Mouse (Mus musculus): ENCODE data around the gene Dynlt1f.
"Not testable (repeated sequence)": the region's sequence is repeated elsewhere in the genome, so short reads cannot be mapped to it uniquely, and the experiment has no call there.

Gene Dynlt1f

DNA sequence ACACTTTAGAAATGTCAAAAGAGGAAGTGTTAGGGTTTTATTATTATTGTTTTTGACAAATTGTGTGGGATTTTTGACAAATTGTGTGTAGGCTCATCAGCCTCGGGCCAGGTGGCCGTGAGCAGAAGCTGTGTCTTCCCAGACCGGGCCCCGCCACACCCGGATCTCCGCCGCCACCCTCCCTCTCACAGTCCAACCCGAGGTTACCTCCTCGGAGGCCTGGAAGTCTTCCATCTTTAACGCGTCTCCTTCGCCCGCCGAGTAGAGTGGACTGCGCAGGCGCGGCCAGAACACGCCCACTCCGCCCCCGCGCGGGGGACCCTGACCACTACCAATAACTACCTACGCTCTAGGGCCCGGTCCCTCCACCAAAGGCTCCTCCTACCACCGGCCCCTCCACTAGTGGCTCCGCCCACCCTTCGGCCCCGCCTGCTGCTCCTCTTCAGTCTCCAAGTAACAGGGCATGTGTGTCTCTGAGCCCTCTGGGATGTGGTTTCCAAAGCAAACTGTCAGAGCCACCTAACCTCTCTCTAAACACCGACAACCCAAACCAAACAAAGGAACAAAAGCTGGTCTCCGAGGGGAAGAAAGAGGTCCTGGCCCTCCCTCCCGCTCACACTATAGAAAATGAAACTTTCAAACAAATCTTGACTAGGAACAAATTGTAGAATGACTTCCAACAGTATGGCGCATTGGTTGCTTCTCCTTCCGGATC lies at the start of gene Dynlt1f:
Dynlt1f (minus strand) TSS at position 334 of the 715 bp plus-strand sequence.
- in situ Hi-C loops (cut with MboI; ENCODE audit: unreplicated experiment in 2 of 2), result not testable (repeated sequence)

DNA sequence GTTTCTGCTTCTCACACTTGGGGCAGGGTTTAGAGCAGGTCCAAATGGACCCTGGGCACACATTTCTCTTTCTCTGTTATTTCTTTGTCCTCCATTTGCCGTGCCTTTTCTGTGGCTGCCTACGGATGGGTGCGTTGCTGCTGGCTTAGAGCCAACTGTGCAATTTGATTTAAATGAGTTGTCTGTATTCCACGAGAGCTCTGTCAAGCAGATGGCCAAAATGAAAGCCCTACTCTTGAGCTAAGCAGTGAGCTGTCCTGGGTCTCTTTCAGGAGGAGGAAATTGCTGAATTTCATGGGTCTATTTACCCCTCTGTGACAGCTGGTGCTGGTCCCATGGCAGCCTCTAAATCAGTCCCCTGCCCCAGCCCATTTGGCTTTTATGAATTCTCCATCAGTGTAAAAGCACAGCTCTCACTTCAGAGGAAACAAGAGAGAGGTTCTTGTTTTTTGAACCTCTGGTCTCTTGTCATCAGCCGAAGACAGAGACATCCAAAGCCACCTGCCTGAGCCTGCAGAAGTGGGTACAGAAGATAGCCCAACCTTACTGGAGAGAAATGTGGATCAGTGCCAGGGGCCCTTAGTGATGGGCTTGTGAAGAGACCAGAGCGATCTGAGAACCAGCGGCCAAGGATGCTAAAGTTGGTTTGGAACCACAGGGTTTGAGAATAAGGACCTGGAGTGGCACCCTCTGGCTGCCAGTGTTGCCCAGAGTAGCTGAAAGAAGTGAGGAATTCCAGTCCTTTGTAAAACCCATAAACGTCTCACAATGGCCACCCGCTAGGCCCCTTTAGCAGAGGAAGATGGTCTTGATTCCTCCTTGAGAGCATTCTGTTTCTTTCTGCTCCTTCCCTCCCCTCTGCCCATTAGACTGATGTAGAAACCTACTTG lies 47.9 kb upstream of the Dynlt1f start:
- in situ Hi-C loops (cut with MboI; ENCODE audit: unreplicated experiment in 2 of 2), result not testable (repeated sequence)

DNA sequence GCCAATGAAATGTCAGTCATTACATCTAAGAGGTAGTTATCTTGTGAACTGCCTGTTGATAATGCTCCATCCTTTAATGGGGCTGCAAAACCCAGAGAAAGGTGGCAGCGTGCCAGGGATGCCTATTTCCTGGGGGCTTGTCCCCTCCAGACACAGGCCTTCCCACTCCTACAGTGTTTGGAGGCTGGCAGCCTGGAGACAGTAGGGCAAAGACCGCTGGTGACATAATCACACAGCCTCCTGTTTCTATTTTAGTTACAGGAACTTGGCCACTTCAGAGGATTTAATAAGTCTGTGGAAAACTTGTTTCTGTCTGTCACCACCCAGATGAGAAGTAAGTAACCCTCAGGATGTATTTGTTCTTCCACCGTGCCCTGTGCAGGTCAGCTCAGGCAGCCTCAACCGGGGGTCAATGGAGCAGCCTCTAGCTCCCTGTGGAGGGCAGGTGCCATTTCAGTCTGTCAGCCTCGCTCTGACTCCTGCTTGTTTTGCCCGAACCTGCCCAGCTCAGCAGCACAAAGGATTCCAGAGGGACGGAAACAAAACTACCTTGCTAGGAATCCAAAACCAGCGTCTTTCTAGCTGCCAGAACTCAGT lies 47.0 kb upstream of the Dynlt1f start:
- in situ Hi-C loops (cut with MboI; ENCODE audit: unreplicated experiment in 2 of 2), result not testable (repeated sequence)

DNA sequence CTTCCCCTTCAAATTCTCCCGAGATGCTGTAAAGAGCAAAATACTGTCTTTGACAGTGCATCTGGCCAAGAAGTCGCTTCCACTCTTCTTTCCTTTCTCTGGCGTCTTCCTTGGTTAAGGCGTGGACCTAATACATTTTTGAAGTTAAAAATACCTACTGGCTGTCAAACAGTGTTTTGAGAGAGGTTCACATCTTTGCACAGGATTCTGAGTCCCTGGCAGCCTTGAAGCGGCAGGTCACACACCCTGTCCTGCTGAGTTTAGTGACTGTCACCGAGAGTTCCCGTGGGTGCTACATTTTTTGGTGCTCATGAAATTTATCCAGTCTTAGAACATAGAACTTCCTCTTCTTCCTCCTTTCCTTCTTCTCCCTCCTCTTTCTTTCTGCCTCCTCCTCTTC lies 44.4 kb upstream of the Dynlt1f start:
- in situ Hi-C loops (cut with MboI; ENCODE audit: unreplicated experiment in 2 of 2), result not testable (repeated sequence)

DNA sequence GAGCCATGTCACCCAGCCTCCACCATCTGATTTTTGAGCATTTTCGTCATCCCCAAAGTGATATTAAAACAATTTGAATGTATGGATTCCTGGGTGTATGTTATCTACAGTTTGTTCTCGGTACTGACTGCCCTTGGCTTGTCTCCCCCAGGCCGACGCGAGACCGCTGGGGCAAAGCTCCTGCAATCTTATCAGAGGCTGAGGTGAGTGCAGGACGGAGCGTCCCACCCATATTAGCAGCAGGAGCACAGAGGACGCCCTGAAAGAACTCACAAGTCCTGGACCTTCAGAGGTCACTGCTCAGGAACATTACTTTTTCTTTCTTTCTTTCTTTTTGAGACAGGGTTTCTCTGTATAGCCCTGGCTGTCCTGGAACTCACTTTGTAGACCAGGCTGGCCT lies 43.8 kb upstream of the Dynlt1f start:
- in situ Hi-C loops (cut with MboI; ENCODE audit: unreplicated experiment in 2 of 2), result loop anchor here in 1 of 2 experiments (10.0 kb wide), 1 partner anchor 195 kb away; no protein-coding TSS in a partner anchor

DNA sequence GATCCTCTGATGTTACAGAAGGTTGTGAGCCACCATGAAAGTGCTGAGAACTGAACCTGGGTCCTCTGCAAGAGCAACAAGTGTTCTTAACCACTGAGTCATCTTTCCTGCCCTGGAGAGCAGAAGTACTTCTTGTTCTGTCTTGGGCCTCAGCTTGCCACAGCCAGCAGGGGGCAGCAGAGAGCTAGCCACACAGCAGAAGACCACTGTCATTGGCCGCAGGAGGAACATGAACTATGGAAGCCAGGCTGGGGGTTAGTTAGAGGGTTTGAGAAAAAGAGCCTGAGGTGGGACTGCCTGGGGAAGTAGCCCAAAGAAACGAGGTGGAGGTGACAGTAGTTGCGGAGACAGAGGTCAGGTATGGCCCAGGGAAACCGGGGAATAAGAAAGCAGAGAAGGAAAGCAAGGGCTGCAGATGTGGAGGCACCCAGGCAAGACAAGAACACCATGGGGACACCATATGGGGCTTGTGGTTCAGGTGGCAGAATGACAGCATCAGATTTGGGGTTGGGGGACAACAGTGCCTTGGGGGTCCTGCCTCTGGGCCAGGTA lies 41.6 kb upstream of the Dynlt1f start:
- in situ Hi-C loops (cut with MboI; ENCODE audit: unreplicated experiment in 2 of 2), result loop anchor here in 1 of 2 experiments (10.0 kb wide), 1 partner anchor 198 kb away; no protein-coding TSS in a partner anchor

DNA sequence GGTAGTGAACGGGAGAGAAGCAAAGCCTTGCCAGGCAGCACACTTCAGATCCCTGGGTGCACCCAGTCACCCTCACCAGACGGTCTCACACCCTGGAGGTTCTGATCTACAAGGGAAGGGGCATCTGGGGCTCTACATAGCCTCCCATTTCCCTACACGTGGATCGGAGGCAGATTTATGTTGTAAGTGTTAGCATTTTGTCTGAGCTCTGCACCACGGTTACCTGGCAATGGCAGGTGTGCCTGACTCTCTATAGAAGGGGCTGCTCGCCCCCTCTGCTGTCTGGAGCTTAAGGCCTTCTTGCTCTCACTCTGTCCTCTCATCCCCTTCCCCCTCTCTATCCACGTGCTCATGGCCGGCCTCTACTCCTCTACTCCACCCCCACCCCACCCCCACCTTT lies 40.8 kb upstream of the Dynlt1f start:
- in situ Hi-C loops (cut with MboI; ENCODE audit: unreplicated experiment in 2 of 2), result loop anchor here in 1 of 2 experiments (10.0 kb wide), 1 partner anchor 198 kb away; no protein-coding TSS in a partner anchor

DNA sequence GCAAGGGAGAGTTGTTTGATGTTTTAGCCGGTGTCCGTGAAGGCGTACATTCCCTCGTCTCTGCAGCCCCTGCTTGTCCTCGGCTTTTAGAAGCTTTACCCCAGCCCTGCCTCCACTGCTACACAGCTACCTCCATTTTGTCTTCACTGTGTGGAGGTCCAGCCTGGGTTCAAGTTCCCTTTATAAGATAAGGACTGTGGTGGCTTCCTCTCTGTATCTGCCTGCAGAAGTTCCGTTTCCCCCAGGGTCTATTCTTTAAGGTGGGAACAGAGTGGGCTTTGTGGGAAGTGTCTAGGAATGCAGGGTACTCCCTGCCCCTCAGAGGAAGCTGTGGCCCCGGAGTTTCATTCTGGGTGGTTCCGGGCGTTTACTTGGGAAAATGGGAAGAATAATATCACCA lies 40.0 kb upstream of the Dynlt1f start:
- in situ Hi-C loops (cut with MboI; ENCODE audit: unreplicated experiment in 2 of 2), result loop anchor here in 1 of 2 experiments (10.0 kb wide), 1 partner anchor 199 kb away; no protein-coding TSS in a partner anchor

DNA sequence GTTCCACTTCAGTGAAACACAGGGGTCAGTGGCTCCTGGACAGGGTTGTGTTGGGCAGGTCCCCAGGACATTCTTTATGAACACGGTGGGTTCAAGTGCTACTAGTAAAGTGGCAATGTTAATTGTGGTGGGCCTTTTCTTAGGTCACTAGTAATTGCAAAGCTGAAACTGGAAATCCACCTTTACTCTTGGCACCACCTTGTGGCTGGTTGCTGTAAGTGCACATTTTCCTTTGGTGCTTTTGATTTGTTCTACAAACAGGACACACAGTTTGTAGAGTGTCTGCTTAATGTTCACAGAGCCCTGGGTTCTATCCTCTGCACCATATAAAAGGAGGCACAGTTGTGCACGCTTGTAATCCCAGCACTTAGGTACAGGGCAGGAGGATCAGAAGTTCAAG lies 35.9 kb upstream of the Dynlt1f start:
- in situ Hi-C loops (cut with MboI; ENCODE audit: unreplicated experiment in 2 of 2), result loop anchor here in 1 of 2 experiments (10.0 kb wide), 1 partner anchor 203 kb away; no protein-coding TSS in a partner anchor

DNA sequence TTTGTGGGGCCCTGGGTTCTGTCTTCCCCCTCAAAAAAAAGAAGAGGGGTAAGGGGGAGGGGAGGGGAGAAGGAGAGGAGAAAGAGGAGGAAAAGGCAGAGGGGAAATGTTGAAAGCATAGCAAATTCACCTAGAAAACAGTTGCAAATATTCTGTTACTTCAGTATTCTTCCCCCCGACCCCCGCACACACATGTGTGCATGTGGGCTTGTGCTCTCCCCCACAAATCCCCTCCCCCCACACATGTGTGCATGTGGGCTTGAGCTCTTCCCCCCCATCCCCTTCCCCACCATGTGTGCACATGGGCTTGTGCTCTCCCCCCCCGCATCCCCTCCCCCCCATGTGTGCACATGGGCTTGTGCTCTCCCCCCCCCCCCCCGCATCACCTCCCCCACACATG lies 33.6 kb upstream of the Dynlt1f start:
- in situ Hi-C loops (cut with MboI; ENCODE audit: unreplicated experiment in 2 of 2), result not testable (repeated sequence)

DNA sequence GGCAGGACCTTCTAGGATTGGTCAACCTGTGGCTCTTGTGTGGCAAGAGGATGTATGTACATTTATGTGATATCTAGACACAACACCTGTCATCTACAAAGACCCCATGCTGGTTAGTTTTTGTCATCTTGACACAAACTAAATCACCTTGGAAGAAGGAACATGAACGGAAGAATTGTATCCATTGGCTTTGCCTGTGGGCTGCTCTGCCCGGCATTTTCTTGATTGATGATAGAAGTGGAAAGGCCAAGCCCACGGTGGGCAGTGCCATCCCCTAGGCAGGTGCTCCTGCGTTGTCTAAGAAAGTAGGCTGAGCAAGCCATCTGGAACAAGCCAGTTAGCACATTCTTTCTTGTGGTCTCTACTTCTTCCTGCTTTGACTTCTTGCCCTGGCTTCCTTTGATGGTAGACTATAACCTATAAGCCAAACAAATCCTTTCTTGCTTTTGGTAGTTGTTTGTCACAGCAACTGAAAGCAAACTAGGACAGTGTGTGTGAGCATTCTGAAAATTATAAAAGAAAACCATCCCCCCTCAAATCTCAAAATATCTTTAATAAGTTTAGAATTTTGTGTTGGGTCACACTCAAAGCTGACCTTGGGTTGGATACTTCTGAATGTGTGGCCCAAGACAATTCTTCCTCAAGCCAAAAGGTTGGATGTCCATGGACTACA lies 30.7 kb upstream of the Dynlt1f start:
- in situ Hi-C loops (cut with MboI; ENCODE audit: unreplicated experiment in 2 of 2), result not testable (repeated sequence)

DNA sequence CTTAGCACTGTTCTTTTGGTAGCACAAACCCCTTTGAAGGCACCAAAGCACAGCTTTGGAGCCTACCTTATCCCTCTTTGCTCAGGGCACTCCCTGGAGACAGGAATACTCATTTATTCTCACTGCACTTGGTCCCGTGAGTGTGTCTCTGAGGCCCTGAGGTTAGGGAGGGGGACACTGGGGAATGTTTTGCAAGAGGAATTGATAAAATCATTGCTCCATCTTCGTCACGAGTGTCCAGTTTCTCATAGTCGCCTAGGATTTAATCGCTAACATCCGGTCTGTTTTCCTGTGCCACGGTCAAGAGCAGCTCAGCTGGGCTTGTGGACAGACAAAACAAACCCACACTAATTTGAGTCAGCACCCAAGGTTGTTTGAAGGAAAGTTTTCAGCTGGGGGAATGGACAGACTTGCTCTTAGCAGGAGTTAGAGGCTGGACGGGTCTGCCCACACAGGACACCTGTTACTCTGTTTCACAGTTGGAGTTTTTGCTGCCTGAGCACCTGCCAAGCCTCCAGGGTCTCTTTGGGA lies 29.7 kb upstream of the Dynlt1f start:
- in situ Hi-C loops (cut with MboI; ENCODE audit: unreplicated experiment in 2 of 2), result not testable (repeated sequence)

DNA sequence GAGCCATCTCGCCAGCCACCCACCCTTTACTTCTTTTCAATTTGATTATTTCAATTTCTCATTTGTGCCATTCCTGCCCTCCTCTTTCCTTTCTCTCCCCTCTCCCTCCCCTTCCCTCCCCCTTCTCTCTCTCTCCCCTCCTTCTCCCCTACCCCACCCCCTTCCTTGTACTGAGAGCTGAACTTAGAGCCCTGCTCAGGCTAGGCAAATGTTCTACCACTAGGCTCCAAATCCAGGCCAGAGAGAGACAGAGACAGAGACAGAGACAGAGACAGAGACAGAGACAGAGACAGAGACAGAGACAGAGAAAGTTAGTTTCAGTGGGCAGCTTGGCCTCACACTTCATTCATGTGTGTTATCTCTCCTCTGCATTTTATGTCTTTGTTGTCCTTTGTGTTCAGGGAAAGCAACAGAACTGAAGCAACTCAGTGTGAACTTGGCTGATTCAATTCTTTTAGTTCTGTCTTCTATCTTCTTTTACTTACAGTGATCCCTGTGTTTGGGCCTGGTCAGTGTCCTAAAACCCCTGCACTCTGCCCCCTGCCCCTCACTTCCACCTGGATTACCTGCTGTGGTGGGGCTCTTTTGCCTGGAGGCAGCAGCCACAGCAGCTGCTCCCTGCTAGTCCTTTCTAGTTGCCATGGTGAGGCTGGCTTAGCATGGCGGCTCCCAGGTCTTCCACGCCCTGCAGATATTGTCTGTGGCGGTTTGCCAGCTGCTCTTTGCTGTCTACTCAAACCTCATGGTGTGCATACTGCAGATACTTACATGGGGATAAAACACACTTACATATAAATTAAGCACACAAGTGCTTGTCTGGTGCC lies 29.0 kb upstream of the Dynlt1f start:
- in situ Hi-C loops (cut with MboI; ENCODE audit: unreplicated experiment in 2 of 2), result not testable (repeated sequence)

DNA sequence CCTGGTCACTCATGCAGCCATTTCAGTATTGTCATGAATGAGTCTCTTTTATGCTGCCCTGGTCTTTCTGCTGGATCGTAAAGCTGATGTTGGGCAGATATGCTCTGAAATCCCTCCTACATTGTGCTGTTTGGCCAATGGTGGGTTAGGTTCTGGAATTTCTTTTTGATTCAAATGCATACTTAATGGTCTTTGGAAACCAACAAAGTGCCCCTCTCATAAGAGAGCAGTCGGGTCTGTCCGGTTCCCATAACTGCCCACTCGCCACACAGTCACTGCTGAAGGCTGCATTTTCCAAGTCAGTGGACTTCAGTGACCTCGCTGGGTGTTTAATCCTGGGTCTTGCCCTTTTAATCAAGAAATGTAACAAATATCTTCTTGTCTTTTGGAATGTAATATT lies 28.0 kb upstream of the Dynlt1f start:
- in situ Hi-C loops (cut with MboI; ENCODE audit: unreplicated experiment in 2 of 2), result not testable (repeated sequence)

DNA sequence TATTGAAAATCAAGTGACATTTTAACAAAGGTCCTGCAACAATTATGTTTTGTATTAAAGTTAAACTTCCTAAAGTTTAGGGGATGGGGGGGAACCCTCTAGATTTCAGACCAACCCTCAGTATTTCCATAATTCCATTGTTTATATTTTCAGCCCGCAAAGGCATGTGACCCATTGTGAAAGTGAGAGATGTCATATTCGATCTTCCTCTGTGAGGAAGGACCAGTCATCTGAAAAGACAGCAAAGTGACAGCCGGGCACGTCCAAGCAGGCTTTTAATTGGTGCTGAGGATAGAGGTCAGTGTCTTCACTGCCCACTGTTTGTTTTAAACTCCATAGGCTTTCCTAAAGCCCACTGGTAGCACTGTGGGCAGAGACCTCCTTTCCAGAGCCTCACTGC lies 26.0 kb upstream of the Dynlt1f start:
- in situ Hi-C loops (cut with MboI; ENCODE audit: unreplicated experiment in 2 of 2), result not testable (repeated sequence)

DNA sequence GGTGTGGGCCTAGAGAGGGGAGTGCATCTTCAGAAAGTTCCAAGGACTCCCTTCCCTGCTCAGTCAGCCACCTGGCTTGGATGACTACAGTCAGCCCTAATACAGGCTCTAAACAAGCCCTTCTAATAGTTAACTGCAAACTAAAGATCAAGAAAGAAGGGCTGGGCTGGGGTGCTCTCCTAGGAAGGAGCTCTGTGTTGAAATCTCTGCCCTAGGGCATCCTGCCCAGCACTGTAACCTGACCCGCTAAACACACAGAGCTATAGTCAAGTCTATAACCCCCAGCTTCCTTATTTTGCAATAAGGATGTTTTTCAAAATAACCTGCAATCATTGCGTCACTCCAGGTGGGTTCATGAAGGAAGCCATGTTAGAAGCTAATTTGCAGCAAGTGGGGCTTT lies 22.4 kb upstream of the Dynlt1f start:
- in situ Hi-C loops (cut with MboI; ENCODE audit: unreplicated experiment in 2 of 2), result not testable (repeated sequence)

DNA sequence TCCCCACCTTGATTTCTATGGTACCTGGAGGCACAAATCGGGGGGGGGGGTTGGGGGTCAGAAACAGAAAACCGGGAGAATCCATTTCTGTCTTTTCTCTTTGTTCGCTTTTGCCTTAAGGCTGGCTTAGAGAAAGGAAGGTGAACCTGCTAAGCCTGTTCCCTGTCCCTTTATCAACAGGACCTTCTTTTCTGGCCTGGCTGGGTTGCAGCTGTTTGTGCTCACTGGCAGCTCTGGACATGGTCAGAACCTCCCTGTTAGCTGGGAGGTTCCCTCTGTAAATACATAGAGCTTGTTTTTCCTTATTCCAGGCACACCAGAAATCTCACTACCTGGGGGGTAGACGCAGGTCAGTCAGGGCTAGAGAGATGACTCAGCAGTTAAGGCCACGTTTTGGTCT lies 18.6 kb upstream of the Dynlt1f start:
- in situ Hi-C loops (cut with MboI; ENCODE audit: unreplicated experiment in 2 of 2), result not testable (repeated sequence)

DNA sequence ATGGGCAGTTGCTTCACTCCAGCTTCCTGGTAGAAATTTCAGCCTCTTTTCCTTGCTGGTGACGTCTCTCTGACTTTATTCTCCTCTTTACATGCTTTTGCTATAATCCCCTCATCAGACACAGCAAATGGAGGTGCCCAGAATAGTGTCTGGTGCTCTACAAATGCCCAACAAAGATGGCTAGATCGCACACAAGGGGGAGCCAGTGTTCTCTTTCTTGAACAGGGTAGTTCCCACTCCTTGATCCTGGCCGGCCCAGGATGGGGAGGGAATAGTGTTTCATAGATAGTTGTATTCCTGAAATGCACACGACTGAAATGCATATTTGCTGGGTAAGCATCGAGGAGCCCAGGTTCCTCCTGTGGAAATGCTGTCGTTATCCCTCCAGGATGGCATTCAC lies 12.8 kb upstream of the Dynlt1f start:
- in situ Hi-C loops (cut with MboI; ENCODE audit: unreplicated experiment in 2 of 2), result not testable (repeated sequence)

DNA sequence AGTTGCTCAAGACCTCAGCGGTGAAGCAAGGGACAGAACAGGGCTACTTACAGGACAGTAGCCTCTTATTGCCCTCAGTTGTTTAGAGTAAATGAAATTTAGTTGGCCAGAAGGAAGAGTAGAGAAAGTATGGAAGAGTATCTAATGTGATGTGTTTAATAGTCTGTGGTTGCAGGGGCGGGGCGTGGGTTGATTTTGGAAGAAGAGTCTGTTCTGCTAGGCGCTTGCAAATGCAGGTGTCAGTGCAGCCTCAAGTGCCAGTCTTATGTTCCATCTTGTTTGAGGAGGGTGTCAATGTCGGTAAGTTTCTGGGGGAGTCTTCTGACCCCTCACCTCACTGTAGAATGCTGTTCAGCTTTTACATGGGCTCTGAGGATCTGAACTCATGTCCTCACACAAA lies 9.7 kb upstream of the Dynlt1f start:
- in situ Hi-C loops (cut with MboI; ENCODE audit: unreplicated experiment in 2 of 2), result not testable (repeated sequence)
